Mouse (Mus musculus) lung, postnatal 36 days (tissue): ENCODE measurements at regions not wholly inside any gene's neighbourhood (a gene's known extent, or its start where the extent isn't known, plus 50 kb on each side); places are given as distances from the start of the nearest gene placed in this dataset.

Experiments used
- DNase-seq: peaks from one replicate; pipeline ENCODE4 v3.0.0; 2022; ENCODE audit warnings: mixed read lengths

GRCm38 (mm10) chr1:41551271-41551670, 745.9 kb downstream of the Tmem182 start:
- DNase-seq: no peak

- DNase-seq: peak; percentile 58
Measured at GRCm38 (mm10) chr1:41555607-41556006, 750.2 kb downstream of the Tmem182 start.

GRCm38 (mm10) chr1:41559101-41559665, 753.8 kb downstream of the Tmem182 start:
- no peak for DNase-seq

GRCm38 (mm10) chr1:41559991-41560390, 754.6 kb downstream of the Tmem182 start:
- DNase-seq: no peak

- no peak for DNase-seq
Measured at GRCm38 (mm10) chr1:41603471-41603870, 798.1 kb downstream of the Tmem182 start.

- no peak for DNase-seq
Measured at GRCm38 (mm10) chr1:41604996-41605747, 799.8 kb downstream of the Tmem182 start.

GRCm38 (mm10) chr1:41605748-41606131, 800.3 kb downstream of the Tmem182 start:
- no peak for DNase-seq

GRCm38 (mm10) chr1:41610783-41611182, 805.4 kb downstream of the Tmem182 start:
- no peak for DNase-seq

- no peak for DNase-seq
Measured at GRCm38 (mm10) chr1:41651804-41652203, 846.4 kb downstream of the Tmem182 start.

- no peak for DNase-seq
Measured at GRCm38 (mm10) chr1:41652210-41652609, 846.8 kb downstream of the Tmem182 start.

- DNase-seq: peak; percentile 65
Measured at GRCm38 (mm10) chr1:41652646-41653427, 847.4 kb downstream of the Tmem182 start.

- DNase-seq: no peak
Measured at GRCm38 (mm10) chr1:41674086-41674485, 868.7 kb downstream of the Tmem182 start.

GRCm38 (mm10) chr1:41675345-41675744, 869.9 kb downstream of the Tmem182 start:
- DNase-seq: no peak

- DNase-seq: peak; percentile 11
Measured at GRCm38 (mm10) chr1:41705692-41706091, 900.3 kb downstream of the Tmem182 start.

GRCm38 (mm10) chr1:41742644-41743331, 937.4 kb downstream of the Tmem182 start:
- DNase-seq: no peak

- DNase-seq: no peak
Measured at GRCm38 (mm10) chr1:41743332-41743710, 937.9 kb downstream of the Tmem182 start.

- DNase-seq: no peak
Measured at GRCm38 (mm10) chr1:41744531-41744930, 939.1 kb downstream of the Tmem182 start.

- DNase-seq: no peak
Measured at GRCm38 (mm10) chr1:41759366-41759765, 936.2 kb upstream of the Pou3f3 start.
